11 mouse cellular contexts compared by ENCODE assay signal in genomic region chr9:64925771-64926170, GRCm38 (mm10). TPM values are rescaled to one million over a fixed set of nuclear protein-coding genes. Genes with fewer than 3 reads are reported as not detected.
DNase-seq lines count a peak whose midpoint lies in the region; ATAC-seq and TF ChIP-seq lines count a peak whose summit lies in the region.
"Had no signal": no experiment of that assay in that cellular context is flagged by ENCODE, and none has a peak within 500 bp of the region (broad histone marks: within the 10 kb centered on the region; RNA-seq: fewer than 3 reads in every experiment).

No protein-coding gene starts in this region.

- H3K4me2 ChIP-seq in heart, embryonic 14.5 days (ENCODE audit: low read length), result no peak overlapping the region
- H3K4me2 ChIP-seq in lung, embryonic 16.5 days (ENCODE audit: low read depth, low read length), result no peak overlapping the region
- H3K4me2 ChIP-seq in forebrain, postnatal 0 days (ENCODE audit: low read depth), result no peak overlapping the region
- H3K4me2 ChIP-seq: kidney, embryonic 15.5 days had no signal

- no peaks in the 10 kb centered on the region for H3K27me3 ChIP-seq in heart, embryonic 14.5 days (ENCODE audit: control insufficient read depth, insufficient read depth, low read length)
- no peaks in the 10 kb centered on the region for H3K27me3 ChIP-seq in lung, embryonic 16.5 days (ENCODE audit: control insufficient read depth, insufficient read depth, low read depth, low read length)
- H3K27me3 ChIP-seq in forebrain, postnatal 0 days (ENCODE audit: insufficient read depth, low read length), result no peaks in the 10 kb centered on the region
- H3K27me3 ChIP-seq: kidney, embryonic 15.5 days; Patski had no signal

- H3K27ac ChIP-seq in heart, embryonic 14.5 days (replicated peaks in 1 of 2; ENCODE audit: control insufficient read depth in 1 of 2, insufficient read depth in 1 of 2, low read depth in 2 of 2, low read length in 2 of 2), result peak overlapping the region; percentile 58 to 89
- H3K27ac ChIP-seq in lung, embryonic 16.5 days (ENCODE audit: low read length), result peak overlapping the region; percentile 68; the same call in 1 of the 2 replicates
- H3K27ac ChIP-seq in forebrain, postnatal 0 days (ENCODE audit: low read depth, low read length), result peak overlapping the region; percentile 24; the same call in 1 of the 2 replicates
- H3K27ac ChIP-seq: kidney, embryonic 15.5 days had no signal

- H3K9ac ChIP-seq in heart, embryonic 14.5 days (ENCODE audit: low read length), result no peak overlapping the region
- no peak overlapping the region for H3K9ac ChIP-seq in lung, embryonic 16.5 days (ENCODE audit: low read length)
- H3K9ac ChIP-seq in forebrain, postnatal 0 days, result no peak overlapping the region
- H3K9ac ChIP-seq: kidney, embryonic 15.5 days had no signal

- no peak for TF ChIP-seq CTCF in forebrain, postnatal 0 days (IDR thresholded peaks at IDR 0.05; ENCODE audit: low read depth)

- WGBS in heart, embryonic 14.5 days, result 76% methylated on average over 5 of the region's 5 CpGs
- WGBS in lung, embryonic 16.5 days, result 60% methylated on average over 5 of the region's 5 CpGs
- WGBS in forebrain, postnatal 0 days, result 24% methylated on average over 5 of the region's 5 CpGs

- intact Hi-C loops in heart, postnatal 14 days (cut with DNase I), result no loop called here

- DNase-seq in heart, postnatal 14 days, result no peak
- DNase-seq in lung, postnatal 36 days, result no peak
- no peak for DNase-seq in forebrain, postnatal 0 days
- DNase-seq in adrenal gland, postnatal 14 days, result no peak

- 0 out of 2 replicates have a peak, but pooled peaks cover 3% of the 10 kb centered on the region for H3K36me3 ChIP-seq in heart, embryonic 14.5 days (ENCODE audit: control insufficient read depth, insufficient read depth, low read length)
- H3K36me3 ChIP-seq in lung, embryonic 16.5 days (ENCODE audit: control insufficient read depth, insufficient read depth, low read length), result no peaks in the 10 kb centered on the region
- no peaks in the 10 kb centered on the region; the same call in 1 of the 2 replicates for H3K36me3 ChIP-seq in forebrain, postnatal 0 days (ENCODE audit: insufficient read depth)
- H3K36me3 ChIP-seq: kidney, embryonic 15.5 days had no signal

- H3K4me3 ChIP-seq in heart, embryonic 14.5 days (ENCODE audit: control insufficient read depth in 1 of 2, insufficient read depth in 1 of 2, low read depth in 1 of 2, low read length in 2 of 2), result no peak overlapping the region
- no peak overlapping the region for H3K4me3 ChIP-seq in lung, embryonic 16.5 days (ENCODE audit: low read length)
- H3K4me3 ChIP-seq in forebrain, postnatal 0 days (ENCODE audit: low read depth, low read length), result no peak overlapping the region
- H3K4me3 ChIP-seq: erythroblast, embryonic 14.5 days; kidney, embryonic 15.5 days had no signal

- no peaks in the 10 kb centered on the region for H3K9me3 ChIP-seq in heart, embryonic 14.5 days (ENCODE audit: control insufficient read depth, low read length)
- no peaks in the 10 kb centered on the region for H3K9me3 ChIP-seq in lung, embryonic 16.5 days (ENCODE audit: control insufficient read depth, low read length)
- no peaks in the 10 kb centered on the region for H3K9me3 ChIP-seq in forebrain, postnatal 0 days (ENCODE audit: low read length)
- H3K9me3 ChIP-seq: kidney, embryonic 15.5 days had no signal

- peaks cover 15 to 19% of the 10 kb centered on the region in 2 experiments for H3K4me1 ChIP-seq in heart, embryonic 14.5 days (ENCODE audit: control insufficient read depth in 2 of 2, insufficient read depth in 2 of 2, low read length in 2 of 2)
- peaks cover 11% of the 10 kb centered on the region for H3K4me1 ChIP-seq in lung, embryonic 16.5 days (replicated peaks; ENCODE audit: control insufficient read depth, insufficient read depth, low read length)
- H3K4me1 ChIP-seq in forebrain, postnatal 0 days (ENCODE audit: insufficient read depth), result peaks cover 11% of the 10 kb centered on the region; the same call in 1 of the 2 replicates
- H3K4me1 ChIP-seq: kidney, embryonic 15.5 days had no signal

- no peak for ATAC-seq in heart, embryonic 14.5 days (ENCODE audit: insufficient number of reproducible peaks, insufficient read depth, low FRiP score, low read depth)
- ATAC-seq in lung, embryonic 16.5 days (ENCODE audit: low read depth), result peak; percentile 51; the same call in 1 of the 2 replicates
- no peak for ATAC-seq in forebrain, postnatal 0 days
- ATAC-seq in megakaryocyte-erythroid progenitor cell, adult 5-6 weeks (replicated peaks; ENCODE audit: low FRiP score, low TSS enrichment, poor library complexity, severe bottlenecking), result no peak
- ATAC-seq: Patski had no signal

RNA-seq across cellular contexts. Expression of gene Slc24a1, which starts 25.6 kb away (rescaled TPM):
- 0.05 TPM in 2 replicates for polyA plus RNA-seq in heart, embryonic 14.5 days (2014; fragmentation: Nextera tagmentation; extraction: Ambion mirVana)
- total RNA-seq in heart, postnatal 14 days (2021), result under 1 TPM; 0.14 to 0.15 TPM
- polyA plus RNA-seq in lung, embryonic 16.5 days (2015; fragmentation: Nextera tagmentation; extraction: Ambion mirVana), result 0.06 and 0.08 TPM in 2 replicates
- 0.08 and 0.24 TPM in 2 replicates for total RNA-seq in forebrain, postnatal 0 days (2014; rRNA removed)
- polyA plus RNA-seq in forebrain, postnatal 0 days (2015; fragmentation: Nextera tagmentation; extraction: Ambion mirVana), result 0.15 and 0.34 TPM in 2 replicates
- 0.07 and 0.15 TPM in 2 replicates for total RNA-seq in adrenal gland, postnatal 14 days (2021)
- total RNA-seq in megakaryocyte-erythroid progenitor cell, adult 5-6 weeks (2014; fragmentation: Nextera tagmentation), result not detected in 2 replicates
- total RNA-seq in megakaryocyte-erythroid progenitor cell, adult 5-6 weeks (2017), result not detected in 2 replicates
- total RNA-seq: adrenal gland, adult 18-20 months had no signal
- polyA plus RNA-seq: erythroblast, embryonic 14.5 days had no signal

RNA-seq across cellular contexts. Expression of gene Ints14, which starts 34.9 kb away (rescaled TPM):
- 39.0 and 41.1 TPM in 2 replicates for polyA plus RNA-seq in heart, embryonic 14.5 days (2014; fragmentation: Nextera tagmentation; extraction: Ambion mirVana)
- total RNA-seq in heart, postnatal 14 days (2021), result 10 to 100 TPM; 17.8 to 19.4 TPM
- polyA plus RNA-seq in lung, embryonic 16.5 days (2015; fragmentation: Nextera tagmentation; extraction: Ambion mirVana), result 53.2 and 55.8 TPM in 2 replicates
- total RNA-seq in forebrain, postnatal 0 days (2014; rRNA removed), result 33.9 and 37.5 TPM in 2 replicates
- polyA plus RNA-seq in forebrain, postnatal 0 days (2015; fragmentation: Nextera tagmentation; extraction: Ambion mirVana), result 33.4 and 34.6 TPM in 2 replicates
- 27.2 and 30.1 TPM in 2 replicates for total RNA-seq in adrenal gland, postnatal 14 days (2021)
- 31.8 and 39.6 TPM in 2 replicates for total RNA-seq in megakaryocyte-erythroid progenitor cell, adult 5-6 weeks (2014; fragmentation: Nextera tagmentation)
- 31.6 and 43.1 TPM in 2 replicates for total RNA-seq in megakaryocyte-erythroid progenitor cell, adult 5-6 weeks (2017)
